Mouse (Mus musculus) neural tube, embryonic 12.5 days (tissue): Measurements from ENCODE around the gene Fyn. TPM values are rescaled to one million over a fixed set of nuclear protein-coding genes. Genes with fewer than 3 reads are reported as not detected.

Source experiments
- ATAC-seq: fragments of 200-750 bp; cut with Nextera tagmentation; 2 replicates; pipeline ENCODE4 v1.8.0; 2017; ENCODE audit warnings: low read depth, mild to moderate bottlenecking, moderate TSS enrichment, moderate library complexity; ENCODE audit not compliant: low FRiP score
- H3K27ac ChIP-seq: fragments of 300-500 bp; sonication (generic); 2 replicates; pipeline ENCODE4 v1.5.1; 2016
- H3K27me3 ChIP-seq: fragments of 300-500 bp; sonication (generic); replicated peaks from 2 replicates; pipeline ENCODE4 v1.6.1; 2016; ENCODE audit warnings: mild to moderate bottlenecking
- H3K36me3 ChIP-seq: fragments of 300-500 bp; sonication (generic); 2 replicates; pipeline ENCODE4 v1.6.1; 2016; ENCODE audit warnings: mild to moderate bottlenecking
- H3K4me1 ChIP-seq: fragments of 300-500 bp; sonication (generic); 2 replicates; pipeline ENCODE4 v1.6.1; 2016
- H3K4me2 ChIP-seq: fragments of 300-500 bp; sonication (generic); replicated peaks from 2 replicates; pipeline ENCODE4 v1.6.1; 2016; ENCODE audit warnings: mild to moderate bottlenecking
- H3K4me3 ChIP-seq: fragments of 300-500 bp; sonication (generic); 2 replicates; pipeline ENCODE4 v1.5.1; 2016
- H3K9ac ChIP-seq: fragments of 300-500 bp; sonication (generic); 2 replicates; pipeline ENCODE4 v1.6.1; 2016; ENCODE audit warnings: mild to moderate bottlenecking
- H3K9me3 ChIP-seq: fragments of 300-500 bp; sonication (generic); 2 replicates; pipeline ENCODE4 v1.6.1; 2016; ENCODE audit warnings: mild to moderate bottlenecking
- WGBS: fragments of 180-500 bp; shearing (Covaris S2); methylation state at CpG from one replicate; pipeline ENCODE4 v1.1.7; 2016; 5-methylcytosine and 5-hydroxymethylcytosine counted together
- polyA plus RNA-seq: library from polyadenylated mRNA; unstranded; fragments of >200 nt; fragmentation: Nextera tagmentation; extraction: Ambion mirVana; gene quantifications from 2 replicates; pipeline ENCODE4 v1.2.1, GENCODE M21; 2016

The Fyn gene
- polyA plus RNA-seq, 1 experiment from 2014 or later = 79.8 TPM

- no peak for ATAC-seq
- 81% methylated on average over 8 of the region's 8 CpGs for WGBS
- H3K4me1 ChIP-seq = peaks cover 60% of the 10 kb centered on the region
These were observed 16.6 kb downstream of the Fyn start for GRCm38 (mm10) chr10:39385259-39385658.

DNA sequence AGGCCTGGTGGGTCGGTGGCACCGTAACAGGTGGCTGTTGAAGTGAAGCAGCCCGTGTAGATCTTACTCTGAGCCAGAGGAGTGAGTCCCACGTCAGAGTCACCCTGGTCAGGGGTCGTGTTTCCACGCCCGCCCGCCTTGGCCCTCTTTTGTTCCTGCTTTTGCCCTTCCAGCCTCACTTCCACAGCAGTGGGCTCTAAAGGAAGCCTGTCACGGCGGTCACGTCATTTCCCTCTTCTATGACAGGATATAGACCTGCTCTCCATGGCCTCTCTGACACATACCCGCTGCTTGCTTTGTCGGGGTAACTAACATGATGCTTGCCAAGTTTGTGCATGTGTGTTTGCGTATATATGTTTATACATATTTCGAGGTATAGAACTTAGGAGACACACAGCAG, 17.5 kb downstream of the Fyn start:
- no peak overlapping the region for H3K4me2 ChIP-seq
- H3K9ac ChIP-seq = no peak overlapping the region
- no peak overlapping the region for H3K27ac ChIP-seq
- no peaks in the 10 kb centered on the region for H3K27me3 ChIP-seq
- 65% methylated on average over 15 of the region's 15 CpGs for WGBS
- H3K36me3 ChIP-seq = peaks cover 4% of the 10 kb centered on the region
- H3K4me1 ChIP-seq = peaks cover 60% of the 10 kb centered on the region
- no peak overlapping the region for H3K4me3 ChIP-seq
- no peaks in the 10 kb centered on the region for H3K9me3 ChIP-seq
- no peak for ATAC-seq

More at GRCm38 (mm10) chr10:39385259-39385658, 16.6 kb downstream of the Fyn start:
- H3K4me2 ChIP-seq = no peak overlapping the region
- no peak overlapping the region for H3K4me3 ChIP-seq
- no peaks in the 10 kb centered on the region for H3K27me3 ChIP-seq
- H3K9ac ChIP-seq = no peak overlapping the region
- H3K9me3 ChIP-seq = no peaks in the 10 kb centered on the region
- H3K36me3 ChIP-seq = 0 out of 2 replicates have a peak, but pooled peaks cover 6% of the 10 kb centered on the region
- no peak overlapping the region for H3K27ac ChIP-seq

DNA sequence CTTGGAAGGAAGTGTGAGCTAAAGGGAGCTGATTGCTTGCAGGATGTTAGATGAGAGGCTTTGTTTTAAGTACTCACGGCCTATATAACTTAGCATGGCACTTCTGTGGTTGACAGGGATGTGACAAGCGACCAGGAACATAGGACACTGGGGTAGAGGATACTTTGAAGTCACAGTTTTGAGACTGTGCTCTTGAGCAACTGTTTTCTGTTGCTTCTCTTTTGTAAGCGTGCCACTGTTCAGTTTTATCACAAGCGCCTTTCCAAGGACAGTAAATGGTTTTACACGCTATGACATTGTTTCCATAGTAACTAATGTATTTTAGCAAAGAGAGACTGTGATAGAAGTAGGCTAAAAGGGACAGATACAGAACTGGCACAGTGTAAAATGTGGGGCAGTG, 18.4 kb downstream of the Fyn start:
- Histone ChIP-seq H3K4me2 (no peak overlapping the region), H3K4me1 (peaks cover 60% of the 10 kb centered on the region), H3K27ac (no peak overlapping the region), H3K4me3 (no peak overlapping the region), H3K36me3 (peaks cover 8% of the 10 kb centered on the region), H3K27me3 (no peaks in the 10 kb centered on the region), H3K9ac (no peak overlapping the region; the same call in 1 of the 2 replicates), H3K9me3 (no peaks in the 10 kb centered on the region)
- WGBS = 50% methylated on average over 5 of the region's 5 CpGs
- ATAC-seq = no peak

DNA sequence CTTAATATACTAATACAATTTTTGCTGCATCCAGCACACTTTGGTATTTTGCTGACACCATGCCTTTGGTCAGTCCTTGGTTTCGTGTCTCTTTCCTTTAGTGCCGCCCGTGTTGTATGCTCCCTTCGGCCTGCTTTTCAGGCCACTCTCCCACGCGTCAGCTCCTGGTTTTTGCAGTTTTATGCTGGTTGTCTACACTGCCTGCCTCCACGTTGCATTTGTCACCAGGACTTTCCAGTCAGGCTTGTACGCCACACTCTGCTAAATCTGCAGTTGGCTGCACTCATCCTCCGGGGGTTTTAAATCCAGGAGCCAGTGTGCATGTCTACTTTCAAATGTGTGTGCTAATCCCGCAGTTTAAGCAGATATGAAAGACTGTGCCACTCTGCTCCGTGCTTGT, 18.9 kb downstream of the Fyn start:
- WGBS = 84% methylated on average over 11 of the region's 11 CpGs
- Histone ChIP-seq H3K36me3 (peaks cover 8% of the 10 kb centered on the region), H3K4me1 (peaks cover 57% of the 10 kb centered on the region), H3K4me2 (no peak overlapping the region), H3K9me3 (no peaks in the 10 kb centered on the region), H3K27ac (no peak overlapping the region), H3K9ac (no peak overlapping the region), H3K27me3 (no peaks in the 10 kb centered on the region), H3K4me3 (no peak overlapping the region)
- ATAC-seq = no peak

DNA sequence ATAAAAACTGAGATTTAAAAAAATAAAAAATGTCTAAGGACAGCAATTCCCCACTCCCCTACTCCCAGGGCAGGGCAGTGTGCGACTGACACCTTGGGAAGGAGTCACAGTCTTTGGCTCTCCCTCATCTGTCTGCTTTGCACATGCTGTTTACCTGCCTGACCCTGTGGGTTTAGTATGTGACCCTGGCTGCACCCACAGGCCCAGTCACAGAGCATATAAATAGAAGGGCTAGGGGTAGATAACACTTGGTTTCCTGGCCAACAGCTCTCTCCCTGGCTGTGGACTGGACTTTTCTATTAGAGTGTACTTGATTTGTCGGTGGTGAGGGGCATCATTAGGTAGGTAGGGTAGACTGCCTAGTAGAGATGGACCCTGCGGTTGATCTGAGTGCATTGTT, 19.5 kb downstream of the Fyn start:
- Histone ChIP-seq H3K4me3 (no peak overlapping the region), H3K4me2 (no peak overlapping the region), H3K4me1 (peaks cover 51% of the 10 kb centered on the region), H3K9ac (no peak overlapping the region), H3K27me3 (no peaks in the 10 kb centered on the region), H3K36me3 (peaks cover 8% of the 10 kb centered on the region), H3K9me3 (no peaks in the 10 kb centered on the region), H3K27ac (no peak overlapping the region)
- WGBS = 94% methylated on average over 3 of the region's 3 CpGs
- no peak for ATAC-seq

DNA sequence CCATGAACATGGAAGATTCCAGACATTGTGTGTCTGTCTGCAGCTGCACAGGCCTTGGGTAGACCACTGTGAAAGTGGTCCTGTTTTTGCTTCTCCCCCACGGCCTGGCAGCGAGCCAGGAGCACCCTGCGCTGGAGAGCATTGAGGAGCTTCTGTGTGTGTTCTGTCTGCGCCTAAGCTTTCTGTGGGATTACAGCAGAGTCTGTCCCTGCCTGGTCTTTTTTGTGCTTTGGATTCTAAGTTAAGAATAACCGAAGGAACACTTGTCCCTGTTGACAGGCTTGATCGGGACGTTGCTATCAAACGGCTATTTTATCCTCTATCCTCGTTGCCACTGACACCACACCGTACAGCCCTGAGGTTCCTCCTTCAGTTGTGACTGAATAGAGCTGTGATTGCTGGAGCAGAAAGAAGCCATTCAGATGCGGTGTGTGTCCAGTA, 20.8 kb downstream of the Fyn start:
- H3K27me3 ChIP-seq = no peaks in the 10 kb centered on the region
- peaks cover 9% of the 10 kb centered on the region for H3K36me3 ChIP-seq
- WGBS = 76% methylated on average over 11 of the region's 11 CpGs
- no peak overlapping the region for H3K4me3 ChIP-seq
- ATAC-seq = no peak
- H3K4me2 ChIP-seq = no peak overlapping the region; the same call in 1 of the 2 replicates
- H3K27ac ChIP-seq = no peak overlapping the region
- H3K9me3 ChIP-seq = no peaks in the 10 kb centered on the region
- H3K4me1 ChIP-seq = peaks cover 53% of the 10 kb centered on the region
- no peak overlapping the region for H3K9ac ChIP-seq

GRCm38 (mm10) chr10:39390541-39390940, 21.9 kb downstream of the Fyn start:
- Histone ChIP-seq H3K4me1 (peaks cover 47% of the 10 kb centered on the region), H3K27me3 (no peaks in the 10 kb centered on the region), H3K27ac (no peak overlapping the region), H3K9me3 (no peaks in the 10 kb centered on the region), H3K4me2 (no peak overlapping the region), H3K36me3 (peaks cover 20% of the 10 kb centered on the region), H3K4me3 (no peak overlapping the region), H3K9ac (no peak overlapping the region)
- ATAC-seq = no peak
- 86% methylated on average over 7 of the region's 7 CpGs for WGBS

DNA sequence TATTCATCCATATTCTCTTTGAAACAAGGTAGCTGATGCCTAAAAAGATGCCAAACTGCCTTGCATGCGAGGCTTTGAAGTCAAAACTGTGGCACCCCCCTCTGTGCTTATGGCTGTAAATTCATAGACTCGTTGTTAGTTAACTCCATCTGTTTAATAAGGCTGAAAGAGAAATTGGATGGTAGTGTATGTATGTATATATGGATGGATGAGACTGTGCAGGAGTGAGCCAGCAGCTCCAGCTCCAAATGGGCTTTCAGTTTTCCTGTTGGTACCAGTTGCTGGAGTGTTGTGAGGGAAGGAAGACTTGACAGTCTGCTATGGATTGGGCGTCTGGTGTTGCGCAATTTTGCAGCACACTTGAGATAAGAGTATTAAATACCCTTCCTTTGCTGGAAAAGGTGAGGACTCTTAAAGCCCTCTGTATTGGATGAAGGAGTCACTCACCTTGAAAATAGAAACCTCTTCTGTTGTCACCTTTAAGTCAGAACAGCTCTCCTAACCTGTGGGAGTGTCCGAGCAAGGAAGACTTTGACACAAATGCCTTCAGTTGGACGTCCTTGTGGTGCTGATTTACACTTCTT, 24.3 kb downstream of the Fyn start:
- ATAC-seq = no peak
- H3K4me2 ChIP-seq = no peak overlapping the region
- 82% methylated on average over 6 of the region's 6 CpGs for WGBS
- H3K9ac ChIP-seq = no peak overlapping the region
- no peak overlapping the region for H3K27ac ChIP-seq
- H3K27me3 ChIP-seq = no peaks in the 10 kb centered on the region
- H3K36me3 ChIP-seq = peaks cover 30% of the 10 kb centered on the region
- no peak overlapping the region for H3K4me3 ChIP-seq
- H3K4me1 ChIP-seq = peaks cover 25% of the 10 kb centered on the region
- H3K9me3 ChIP-seq = no peaks in the 10 kb centered on the region

- Histone ChIP-seq H3K36me3 (peaks cover 40% of the 10 kb centered on the region), H3K9me3 (no peaks in the 10 kb centered on the region), H3K27ac (no peak overlapping the region), H3K9ac (no peak overlapping the region), H3K4me1 (peaks cover 9% of the 10 kb centered on the region), H3K4me3 (no peak overlapping the region), H3K27me3 (no peaks in the 10 kb centered on the region), H3K4me2 (no peak overlapping the region)
- 92% methylated on average over 5 of the region's 5 CpGs for WGBS
- no peak for ATAC-seq
These were observed 26.9 kb downstream of the Fyn start for GRCm38 (mm10) chr10:39395544-39395943.

- ATAC-seq = no peak
- no peaks in the 10 kb centered on the region for H3K27me3 ChIP-seq
- H3K4me1 ChIP-seq = peaks cover 9% of the 10 kb centered on the region
- peaks cover 42% of the 10 kb centered on the region; the same call in 1 of the 2 replicates for H3K36me3 ChIP-seq
- no peaks in the 10 kb centered on the region for H3K9me3 ChIP-seq
- H3K9ac ChIP-seq = no peak overlapping the region
- no peak overlapping the region for H3K4me3 ChIP-seq
- H3K27ac ChIP-seq = no peak overlapping the region
- no peak overlapping the region for H3K4me2 ChIP-seq
- 79% methylated on average over 7 of the region's 7 CpGs for WGBS
These were observed 30.3 kb downstream of the Fyn start for GRCm38 (mm10) chr10:39398924-39399323.

- Histone ChIP-seq H3K27ac (no peak overlapping the region), H3K4me3 (no peak overlapping the region), H3K9me3 (no peaks in the 10 kb centered on the region), H3K4me1 (no peaks in the 10 kb centered on the region), H3K27me3 (no peaks in the 10 kb centered on the region), H3K4me2 (no peak overlapping the region), H3K36me3 (peaks cover 34% of the 10 kb centered on the region; the same call in 1 of the 2 replicates), H3K9ac (no peak overlapping the region)
- ATAC-seq = no peak
- WGBS = 88% methylated on average over 5 of the region's 5 CpGs
These were observed 31.5 kb downstream of the Fyn start for GRCm38 (mm10) chr10:39400155-39400554.

- Histone ChIP-seq H3K4me2 (no peak overlapping the region), H3K9ac (no peak overlapping the region), H3K4me1 (peaks cover 8% of the 10 kb centered on the region; the same call in 1 of the 2 replicates), H3K9me3 (no peaks in the 10 kb centered on the region), H3K36me3 (peaks cover 24% of the 10 kb centered on the region; the same call in 1 of the 2 replicates), H3K27ac (no peak overlapping the region), H3K4me3 (no peak overlapping the region), H3K27me3 (no peaks in the 10 kb centered on the region)
- ATAC-seq = no peak
- WGBS = 92% methylated on average over 6 of the region's 6 CpGs
These were observed 33.8 kb downstream of the Fyn start for GRCm38 (mm10) chr10:39402487-39402886.

- 94% methylated on average over 6 of the region's 6 CpGs for WGBS
- Histone ChIP-seq H3K36me3 (peaks cover 17% of the 10 kb centered on the region; the same call in 1 of the 2 replicates), H3K27ac (no peak overlapping the region), H3K9me3 (no peaks in the 10 kb centered on the region), H3K4me1 (peaks cover 8% of the 10 kb centered on the region; the same call in 1 of the 2 replicates), H3K4me3 (no peak overlapping the region), H3K4me2 (no peak overlapping the region), H3K9ac (no peak overlapping the region), H3K27me3 (no peaks in the 10 kb centered on the region)
- no peak for ATAC-seq
These were observed 35.1 kb downstream of the Fyn start for GRCm38 (mm10) chr10:39403706-39404105.
